Mouse (Mus musculus): ENCODE results near the gene Kmt2a. TPM values are rescaled to one million over a fixed set of nuclear protein-coding genes. Genes with fewer than 3 reads are reported as not detected.

Gene Kmt2a
- polyA plus RNA-seq, 1 experiment from 2014 or later: 29.6 TPM

DNA sequence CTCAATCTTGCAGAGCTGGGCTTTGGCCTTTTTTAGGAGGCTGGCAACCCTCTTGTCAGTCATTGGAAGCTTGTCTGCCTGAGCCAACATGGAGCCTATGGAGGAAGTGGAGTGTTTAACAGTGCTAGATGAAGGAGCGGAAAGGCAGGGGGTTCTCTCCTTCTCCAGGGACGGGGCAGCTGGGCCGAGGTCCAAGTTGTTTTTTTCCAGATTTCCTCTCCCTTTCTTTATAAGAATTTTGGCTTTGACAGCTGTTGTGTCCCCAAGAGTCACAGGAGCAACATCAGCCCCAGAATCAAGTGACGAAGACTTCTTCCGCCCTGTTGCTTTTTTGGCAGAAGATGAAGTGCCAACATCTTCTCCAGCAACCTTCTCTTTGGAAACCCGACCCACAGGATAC, 33.6 kb downstream of the Kmt2a start:
- Histone ChIP-seq H3K36me3 (peaks cover 79% of the 10 kb centered on the region), H3K4me2 (replicated peaks) (no peak overlapping the region)
- 94% methylated on average over 6 of the region's 6 CpGs for WGBS

DNA sequence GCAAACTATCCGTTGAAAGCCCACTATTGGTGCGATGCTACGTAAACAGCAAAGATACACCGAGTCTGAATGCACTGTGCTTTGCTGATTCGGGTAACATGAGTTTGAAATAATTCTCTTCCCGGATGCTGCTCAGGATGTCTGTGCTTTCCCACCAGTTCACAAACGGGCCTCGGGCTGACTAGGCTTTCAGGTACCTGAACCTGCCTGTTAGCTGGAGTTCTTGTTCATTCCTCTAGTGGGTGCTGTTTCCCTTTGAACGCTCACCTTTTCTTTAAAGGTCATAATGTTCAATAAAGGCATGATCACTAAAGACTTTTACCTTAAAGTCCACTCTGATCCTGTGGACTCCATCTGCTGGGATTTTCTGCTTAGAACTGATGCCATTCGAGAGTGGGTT, 39.9 kb downstream of the Kmt2a start:
- Histone ChIP-seq H3K27ac (no peak overlapping the region), H3K9me3 (no peaks in the 10 kb centered on the region), H3K4me2 (replicated peaks) (no peak overlapping the region), H3K27me3 (replicated peaks) (no peaks in the 10 kb centered on the region), H3K9ac (no peak overlapping the region), H3K4me1 (no peaks in the 10 kb centered on the region), H3K4me3 (no peak overlapping the region), H3K36me3 (peaks cover 90% of the 10 kb centered on the region)
- WGBS: 91% methylated on average over 10 of the region's 10 CpGs
- ATAC-seq (ENCODE audit: low FRiP score, low read depth): no peak

More for the DNA sequence above, 33.6 kb downstream of the Kmt2a start:
- no peak for ATAC-seq (ENCODE audit: low FRiP score, low read depth)
- Histone ChIP-seq H3K4me3 (no peak overlapping the region), H3K4me1 (no peaks in the 10 kb centered on the region), H3K27me3 (replicated peaks) (no peaks in the 10 kb centered on the region), H3K27ac (no peak overlapping the region), H3K9ac (no peak overlapping the region), H3K9me3 (no peaks in the 10 kb centered on the region)

DNA sequence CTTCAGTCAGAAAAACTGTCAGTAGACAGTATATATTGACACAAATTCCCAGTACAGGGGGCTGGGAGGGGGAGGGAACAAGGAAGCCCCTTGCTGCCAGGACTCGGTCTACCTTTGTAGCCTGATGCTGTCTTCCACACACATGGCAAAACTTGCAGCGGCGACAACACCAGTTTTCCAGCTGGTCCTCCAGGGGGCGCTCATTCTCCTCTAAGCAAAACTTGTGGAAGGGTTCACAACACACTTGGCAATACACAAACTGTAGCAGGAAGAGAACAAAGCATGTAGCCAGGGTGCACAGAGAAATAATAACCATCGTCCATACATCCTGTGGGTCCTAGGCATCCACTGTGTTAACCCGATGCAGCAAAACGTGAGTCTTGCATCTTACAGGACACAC, 44.7 kb downstream of the Kmt2a start:
- Histone ChIP-seq H3K27me3 (replicated peaks) (no peaks in the 10 kb centered on the region), H3K9ac (no peak overlapping the region), H3K9me3 (no peaks in the 10 kb centered on the region), H3K4me2 (replicated peaks) (no peak overlapping the region), H3K4me1 (no peaks in the 10 kb centered on the region), H3K27ac (no peak overlapping the region), H3K4me3 (no peak overlapping the region), H3K36me3 (peaks cover 90% of the 10 kb centered on the region)
- ATAC-seq (ENCODE audit: low FRiP score, low read depth): no peak
- WGBS: 56% methylated on average over 7 of the region's 7 CpGs

DNA sequence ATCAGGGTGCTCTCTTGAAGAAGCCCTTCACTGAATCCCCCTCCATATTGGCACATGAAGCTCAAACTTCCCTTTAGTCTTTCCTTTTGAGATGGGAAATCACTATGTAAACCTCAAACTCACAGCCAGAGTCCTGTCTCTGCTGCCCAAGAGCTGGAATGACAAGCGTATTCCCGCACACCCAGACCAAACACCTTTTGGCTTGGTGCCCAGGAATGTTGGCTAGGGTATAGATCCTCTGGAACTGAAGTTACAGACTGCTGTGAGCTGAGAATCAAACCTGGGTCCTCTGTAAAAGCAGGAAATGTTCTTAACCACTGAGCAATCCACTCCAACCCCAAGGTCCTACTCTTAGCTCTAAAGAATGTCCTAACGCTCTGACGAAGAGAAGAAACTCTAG, 48.7 kb downstream of the Kmt2a start:
- no peak overlapping the region for H3K9ac ChIP-seq
- H3K27ac ChIP-seq: no peak overlapping the region
- H3K4me3 ChIP-seq: no peak overlapping the region
- no peaks in the 10 kb centered on the region for H3K4me1 ChIP-seq
- peaks cover 92% of the 10 kb centered on the region for H3K36me3 ChIP-seq
- no peak for ATAC-seq (ENCODE audit: low FRiP score, low read depth)
- no peak overlapping the region for H3K4me2 ChIP-seq (replicated peaks)
- no peaks in the 10 kb centered on the region for H3K9me3 ChIP-seq
- 94% methylated on average over 4 of the region's 4 CpGs for whole genome bisulfite sequencing
- no peaks in the 10 kb centered on the region for H3K27me3 ChIP-seq (replicated peaks)

DNA sequence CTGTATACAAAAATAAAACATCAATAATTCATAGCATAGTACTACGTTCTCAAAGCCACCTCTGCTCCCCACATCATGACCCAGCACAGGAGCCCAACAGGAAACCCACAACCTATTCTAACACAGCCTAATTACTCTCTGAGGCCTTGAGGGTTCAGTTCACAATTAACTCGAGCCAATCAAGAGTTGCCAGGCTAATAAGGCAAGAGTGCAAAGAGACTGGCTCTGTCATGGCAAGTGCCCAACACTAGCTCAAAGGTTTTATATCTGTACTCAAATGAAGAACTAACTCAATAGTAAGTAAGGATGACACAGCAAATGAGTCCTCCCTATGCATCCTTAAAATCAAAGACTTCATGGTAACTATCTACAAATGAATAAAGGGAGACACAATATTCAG, 50.6 kb downstream of the Kmt2a start:
- no peak for ATAC-seq (ENCODE audit: low FRiP score, low read depth)
- Histone ChIP-seq H3K4me1 (no peaks in the 10 kb centered on the region), H3K27me3 (replicated peaks) (no peaks in the 10 kb centered on the region), H3K27ac (no peak overlapping the region), H3K4me3 (no peak overlapping the region), H3K9ac (no peak overlapping the region), H3K36me3 (peaks cover 94% of the 10 kb centered on the region), H3K9me3 (no peaks in the 10 kb centered on the region), H3K4me2 (replicated peaks) (no peak overlapping the region)
- WGBS: 88% methylated on average over 2 of the region's 2 CpGs

DNA sequence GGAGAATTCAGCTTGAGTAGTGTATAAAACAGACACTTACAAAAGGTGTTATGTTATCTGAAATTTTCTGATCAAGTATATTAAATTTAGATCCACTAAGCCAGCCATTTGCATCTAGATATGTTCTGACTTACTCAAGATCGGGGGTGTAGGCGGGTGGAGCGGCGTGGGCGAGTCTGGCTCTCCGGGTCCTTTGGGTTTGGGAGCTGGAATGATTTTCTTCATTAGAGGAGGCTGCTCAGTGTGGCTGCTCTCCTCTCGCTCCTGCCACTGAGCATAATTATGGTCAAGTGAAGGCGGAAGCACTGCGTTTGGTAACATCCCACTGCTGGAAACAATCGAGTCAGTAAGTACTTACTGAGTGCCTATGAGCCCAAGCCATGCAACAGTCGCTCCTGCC, 52.2 kb downstream of the Kmt2a start:
- no peak for ATAC-seq (ENCODE audit: low FRiP score, low read depth)
- Histone ChIP-seq H3K4me2 (replicated peaks) (no peak overlapping the region), H3K27me3 (replicated peaks) (no peaks in the 10 kb centered on the region), H3K9me3 (no peaks in the 10 kb centered on the region), H3K36me3 (peaks cover 93% of the 10 kb centered on the region), H3K27ac (no peak overlapping the region), H3K9ac (no peak overlapping the region), H3K4me3 (no peak overlapping the region), H3K4me1 (no peaks in the 10 kb centered on the region)
- WGBS: 97% methylated on average over 11 of the region's 11 CpGs

DNA sequence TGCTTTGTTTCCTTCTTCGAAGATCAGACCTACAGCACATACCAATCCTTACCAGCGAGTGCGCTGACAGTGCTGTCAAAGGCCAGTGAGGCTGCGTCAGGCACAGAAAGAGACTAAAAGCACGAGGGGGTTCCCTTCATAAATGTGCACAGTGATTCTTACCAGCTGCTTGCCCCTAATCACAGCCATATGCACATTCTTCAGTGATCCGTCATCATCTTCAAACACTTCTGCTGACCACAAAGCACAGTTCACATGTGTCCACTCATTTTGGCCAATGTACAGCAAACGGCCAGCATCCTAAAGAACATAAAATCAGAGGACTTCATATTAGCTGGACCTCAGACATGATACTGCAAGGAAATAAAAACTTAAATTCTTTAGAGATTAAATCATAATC, 54.4 kb downstream of the Kmt2a start:
- no peak overlapping the region for H3K27ac ChIP-seq
- no peak for ATAC-seq (ENCODE audit: low FRiP score, low read depth)
- H3K9ac ChIP-seq: no peak overlapping the region
- H3K9me3 ChIP-seq: no peaks in the 10 kb centered on the region
- H3K36me3 ChIP-seq: peaks cover 92% of the 10 kb centered on the region
- H3K4me2 ChIP-seq (replicated peaks): no peak overlapping the region
- H3K27me3 ChIP-seq (replicated peaks): no peaks in the 10 kb centered on the region
- WGBS: 90% methylated on average over 7 of the region's 7 CpGs
- no peaks in the 10 kb centered on the region for H3K4me1 ChIP-seq
- no peak overlapping the region for H3K4me3 ChIP-seq

DNA sequence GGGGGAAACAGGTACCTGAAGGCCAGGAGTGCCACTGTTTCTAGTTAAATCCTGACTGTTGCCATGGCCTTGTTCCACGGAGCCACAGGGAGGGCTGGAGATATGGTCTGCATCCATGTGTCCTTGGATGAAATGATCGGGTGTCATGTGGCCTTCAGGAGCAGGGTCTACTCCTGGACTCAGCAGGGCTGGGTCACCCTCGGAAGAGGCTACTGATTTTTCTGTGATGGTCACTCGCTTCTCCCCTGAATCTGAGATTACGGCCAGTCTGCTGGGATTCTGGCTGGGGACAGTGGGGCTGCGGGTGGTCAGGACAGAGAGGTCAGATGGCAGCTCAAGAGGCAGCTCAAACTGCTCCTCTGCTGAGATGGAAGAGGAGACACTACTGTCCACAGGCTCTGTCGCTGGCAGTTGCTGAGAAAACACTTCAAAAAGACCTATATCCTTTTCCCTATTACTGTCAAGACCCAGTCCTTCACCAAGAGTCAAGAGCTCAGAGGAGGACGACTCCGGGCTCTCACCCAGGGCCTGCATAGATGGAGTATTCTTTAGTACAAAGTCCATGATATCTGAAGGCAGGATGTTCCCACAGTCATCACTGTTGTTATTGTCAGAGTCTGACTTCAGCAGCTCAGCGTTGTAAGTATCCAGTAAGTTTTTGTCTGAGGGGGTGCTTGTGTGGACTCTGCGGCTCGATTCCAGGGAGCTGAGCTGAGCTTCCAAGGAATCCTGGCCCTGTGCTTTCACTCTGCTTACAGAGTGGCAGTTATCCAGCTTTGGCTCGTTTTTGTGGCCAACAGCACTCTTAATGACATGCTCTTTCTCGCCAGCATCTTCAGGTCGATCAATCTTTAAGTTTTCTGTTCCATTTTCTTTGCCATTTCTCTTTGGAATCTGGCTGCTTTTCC, 60.9 kb downstream of the Kmt2a start:
- Histone ChIP-seq H3K4me2 (replicated peaks) (no peak overlapping the region), H3K27me3 (replicated peaks) (no peaks in the 10 kb centered on the region), H3K9ac (no peak overlapping the region), H3K36me3 (peaks cover 98% of the 10 kb centered on the region), H3K9me3 (no peaks in the 10 kb centered on the region), H3K27ac (no peak overlapping the region), H3K4me3 (no peak overlapping the region), H3K4me1 (no peaks in the 10 kb centered on the region)
- WGBS: 93% methylated on average over 15 of the region's 15 CpGs
- ATAC-seq (ENCODE audit: low FRiP score, low read depth): no peak

DNA sequence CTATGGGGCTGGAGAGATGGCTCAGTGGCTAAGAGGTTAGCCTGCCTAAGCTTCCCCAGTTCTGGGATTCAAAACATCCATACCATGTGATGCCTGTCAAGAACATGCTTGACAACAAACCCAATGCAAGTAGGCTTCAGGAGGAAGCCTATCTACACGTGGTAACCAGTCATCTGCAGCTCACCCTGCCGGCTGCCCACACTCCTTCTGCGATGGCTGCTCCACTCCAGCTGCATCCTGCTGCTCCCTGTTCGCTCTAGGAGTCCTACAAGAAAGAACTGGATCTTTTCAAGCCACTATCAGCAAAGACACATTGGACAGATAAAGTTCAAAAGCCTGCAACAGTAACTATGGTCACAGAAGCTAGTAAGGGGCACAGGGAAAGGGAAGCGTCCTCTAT, 63.6 kb downstream of the Kmt2a start:
- no peaks in the 10 kb centered on the region for H3K9me3 ChIP-seq
- no peaks in the 10 kb centered on the region for H3K4me1 ChIP-seq
- no peak overlapping the region for H3K4me3 ChIP-seq
- H3K27ac ChIP-seq: no peak overlapping the region
- peaks cover 100% of the 10 kb centered on the region for H3K36me3 ChIP-seq
- H3K9ac ChIP-seq: no peak overlapping the region
- no peak overlapping the region for H3K4me2 ChIP-seq (replicated peaks)
- no peak for ATAC-seq (ENCODE audit: low FRiP score, low read depth)
- WGBS: 91% methylated on average over 5 of the region's 5 CpGs
- H3K27me3 ChIP-seq (replicated peaks): no peaks in the 10 kb centered on the region

DNA sequence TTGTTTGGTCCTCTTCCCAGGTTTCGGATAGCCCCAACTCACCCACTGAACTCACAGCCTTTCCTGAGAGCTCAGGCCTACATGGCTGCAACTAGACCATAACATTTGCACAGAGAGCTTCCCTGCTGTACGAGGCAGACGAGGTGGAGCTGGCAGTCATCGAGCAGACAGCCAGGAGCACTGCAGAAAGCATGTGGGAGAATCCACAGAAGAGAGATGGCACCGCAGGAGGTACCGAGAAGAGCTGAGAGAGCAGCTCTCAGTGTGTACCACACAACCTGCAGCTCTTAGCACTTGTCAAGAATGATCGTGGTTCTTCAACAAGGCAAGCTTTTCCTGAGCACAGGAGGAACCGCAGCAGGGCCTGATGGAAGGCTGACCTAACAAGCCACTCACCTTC, 66.9 kb downstream of the Kmt2a start:
- Histone ChIP-seq H3K4me1 (no peaks in the 10 kb centered on the region), H3K4me3 (no peak overlapping the region), H3K27ac (no peak overlapping the region), H3K9ac (no peak overlapping the region), H3K4me2 (replicated peaks) (no peak overlapping the region), H3K9me3 (no peaks in the 10 kb centered on the region), H3K27me3 (replicated peaks) (no peaks in the 10 kb centered on the region), H3K36me3 (peaks cover 93% of the 10 kb centered on the region)
- WGBS: 95% methylated on average over 8 of the region's 8 CpGs
- no peak for ATAC-seq (ENCODE audit: low FRiP score, low read depth)

DNA sequence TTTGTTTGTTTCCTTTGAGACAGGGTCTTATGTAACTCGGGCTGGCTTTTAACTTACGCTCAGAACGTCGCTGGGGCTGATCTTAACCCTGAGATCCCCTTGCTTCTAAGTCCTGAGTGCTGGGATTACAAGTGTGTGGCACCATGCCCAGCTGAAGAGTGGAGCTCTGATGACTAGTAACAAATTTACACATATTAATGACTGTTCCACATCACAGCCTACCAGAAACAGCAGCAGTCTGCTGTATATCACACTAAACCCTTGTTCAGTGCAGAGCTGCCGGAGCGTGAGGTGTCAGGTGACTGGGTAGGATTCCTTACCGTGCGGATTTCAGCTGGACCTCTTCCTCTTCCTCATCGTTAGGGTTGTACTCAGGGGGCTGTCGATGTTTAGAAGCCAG, 70.8 kb downstream of the Kmt2a start:
- H3K9ac ChIP-seq: no peak overlapping the region
- no peak for ATAC-seq (ENCODE audit: low FRiP score, low read depth)
- 95% methylated on average over 10 of the region's 10 CpGs for WGBS

DNA sequence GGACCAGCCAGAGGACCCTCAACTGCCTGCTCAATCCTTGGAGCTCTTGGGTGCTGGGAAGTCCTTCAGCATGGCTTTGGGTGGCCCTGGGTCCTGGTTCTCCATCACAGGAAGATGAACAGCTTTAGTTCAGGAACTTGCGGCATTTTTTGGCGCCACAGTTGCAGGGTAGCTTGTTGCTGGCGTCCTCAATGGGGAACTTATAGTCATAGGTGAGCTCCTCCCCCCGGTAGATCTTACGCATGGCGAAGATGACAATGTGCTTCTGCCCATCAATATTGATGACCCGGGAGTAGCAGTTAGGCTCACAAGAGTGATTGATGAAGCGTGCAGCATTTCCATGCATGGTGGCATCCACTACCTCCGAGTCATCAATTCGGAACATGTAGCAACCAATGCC, 73.3 kb downstream of the Kmt2a start:
- Histone ChIP-seq H3K9me3 (no peaks in the 10 kb centered on the region), H3K4me1 (no peaks in the 10 kb centered on the region), H3K4me2 (replicated peaks) (no peak overlapping the region), H3K36me3 (peaks cover 73% of the 10 kb centered on the region), H3K4me3 (no peak overlapping the region), H3K27ac (no peak overlapping the region), H3K27me3 (replicated peaks) (no peaks in the 10 kb centered on the region), H3K9ac (no peak overlapping the region)
- 95% methylated on average over 10 of the region's 10 CpGs for WGBS
- no peak for ATAC-seq (ENCODE audit: low FRiP score, low read depth)

More for the DNA sequence above, 70.8 kb downstream of the Kmt2a start:
- Histone ChIP-seq H3K4me3 (no peak overlapping the region), H3K4me1 (no peaks in the 10 kb centered on the region), H3K27ac (no peak overlapping the region), H3K9me3 (no peaks in the 10 kb centered on the region), H3K36me3 (peaks cover 91% of the 10 kb centered on the region), H3K4me2 (replicated peaks) (no peak overlapping the region), H3K27me3 (replicated peaks) (no peaks in the 10 kb centered on the region)

DNA sequence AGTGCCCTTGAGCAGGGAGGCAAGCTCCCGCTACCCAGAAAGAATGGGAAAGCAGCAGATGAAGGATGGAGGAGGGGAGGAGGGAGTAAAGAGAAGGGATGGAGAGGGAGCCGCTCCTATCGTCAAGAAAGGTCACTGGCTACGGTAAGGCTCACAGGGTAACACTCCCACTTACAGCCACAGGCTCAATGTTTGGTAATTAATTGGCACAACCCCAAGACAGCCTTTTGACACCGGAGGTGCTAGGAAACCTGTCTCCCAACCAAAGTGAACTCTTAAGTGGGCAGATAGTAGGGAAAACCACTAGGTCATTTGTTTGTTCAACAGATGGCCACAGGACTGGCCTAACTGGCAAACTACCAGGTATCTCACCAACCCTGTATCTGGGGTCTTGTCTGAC, 74.0 kb downstream of the Kmt2a start:
- no peak overlapping the region for H3K4me2 ChIP-seq (replicated peaks)
- no peak overlapping the region for H3K27ac ChIP-seq
- H3K4me1 ChIP-seq: no peaks in the 10 kb centered on the region
- no peak overlapping the region for H3K9ac ChIP-seq
- no peaks in the 10 kb centered on the region for H3K9me3 ChIP-seq
- WGBS: 73% methylated on average over 5 of the region's 5 CpGs
- no peaks in the 10 kb centered on the region for H3K27me3 ChIP-seq (replicated peaks)
- ATAC-seq (ENCODE audit: low FRiP score, low read depth): no peak
- no peak overlapping the region for H3K4me3 ChIP-seq
- H3K36me3 ChIP-seq: peaks cover 68% of the 10 kb centered on the region

Data from neural tube, embryonic 12.5 days (tissue).